Mouse (Mus musculus): ENCODE results near the gene Inpp1. TPM values are rescaled to one million over a fixed set of nuclear protein-coding genes. Genes with fewer than 3 reads are reported as not detected.

The Inpp1 gene
- polyA plus RNA-seq, 1 experiment from 2014 or later = 18.6 TPM

GRCm38 (mm10) chr1:52816232-52816891, 1.1 kb downstream of the Inpp1 start:
- Histone ChIP-seq H3K27me3 (replicated peaks) (no peaks in the 10 kb centered on the region), H3K9ac (peak overlapping the region; percentile 93), H3K4me2 (peak overlapping the region; percentile 82), H3K4me1 (peaks cover 19% of the 10 kb centered on the region), H3K36me3 (no peaks in the 10 kb centered on the region), H3K4me3 (peak overlapping the region; percentile 88), H3K9me3 (no peaks in the 10 kb centered on the region), H3K27ac (replicated peaks) (no peak overlapping the region)
- 62% methylated on average over 13 of the region's 13 CpGs for WGBS
- no peak for ATAC-seq (ENCODE audit: extremely low read depth, insufficient number of reproducible peaks, low FRiP score, low TSS enrichment)

DNA sequence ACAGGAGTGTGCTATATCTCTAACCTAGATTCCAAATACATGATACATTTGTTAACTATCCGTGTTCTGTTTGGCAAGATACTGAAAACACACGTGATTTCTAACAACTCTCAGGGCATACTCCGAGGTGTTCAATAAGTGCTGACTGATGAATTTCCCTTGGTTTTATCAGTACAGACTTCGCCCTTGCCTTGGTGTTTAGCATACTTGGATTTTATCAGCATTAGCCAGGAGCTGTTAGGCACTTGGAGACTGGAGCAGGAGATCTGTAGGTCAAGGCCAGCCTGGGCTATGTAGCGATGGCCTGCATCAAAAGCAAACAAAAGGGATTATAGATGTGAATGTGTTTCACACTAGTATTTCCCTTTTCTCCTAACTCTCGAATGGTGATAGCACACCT, 9.0 kb downstream of the Inpp1 start:
- Histone ChIP-seq H3K4me1 (no peaks in the 10 kb centered on the region), H3K27ac (replicated peaks) (no peak overlapping the region), H3K9me3 (no peaks in the 10 kb centered on the region), H3K4me2 (no peak overlapping the region), H3K9ac (no peak overlapping the region), H3K4me3 (no peak overlapping the region), H3K27me3 (replicated peaks) (no peaks in the 10 kb centered on the region), H3K36me3 (peaks cover 28% of the 10 kb centered on the region)
- no peak for ATAC-seq (ENCODE audit: extremely low read depth, insufficient number of reproducible peaks, low FRiP score, low TSS enrichment)
- 47% methylated on average over 6 of the region's 6 CpGs for WGBS

- 74% methylated on average over 1 of the region's 1 CpGs for WGBS
Measured at GRCm38 (mm10) chr1:52805041-52805440, 12.4 kb downstream of the Inpp1 start.

DNA sequence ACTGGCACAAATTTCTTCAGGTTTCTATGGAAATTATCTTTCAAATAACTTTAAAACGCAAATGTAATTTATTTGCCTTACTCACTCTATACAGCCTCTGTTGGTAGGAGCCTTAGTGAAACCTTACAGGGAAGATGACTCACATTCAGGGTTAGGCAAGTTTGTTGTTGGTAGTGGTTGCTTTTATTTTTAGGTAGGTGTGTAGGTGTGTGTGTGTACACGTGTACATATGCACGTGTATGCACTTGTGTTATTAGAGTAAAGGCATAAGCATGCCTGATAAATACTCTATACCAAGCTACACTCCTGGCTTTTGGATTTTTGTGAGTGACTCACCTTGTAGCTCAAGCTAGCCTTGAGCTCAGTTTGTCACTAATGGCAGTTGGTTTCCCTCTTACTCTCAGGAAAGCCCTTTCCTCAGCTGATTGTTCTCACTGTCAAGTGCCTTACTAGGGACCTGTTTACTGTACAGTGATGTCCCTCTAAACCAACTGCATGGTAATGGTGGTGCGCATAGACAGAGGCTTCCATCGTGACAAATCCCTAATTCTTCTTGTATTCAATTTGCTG, 15.0 kb downstream of the Inpp1 start:
- ATAC-seq (ENCODE audit: extremely low read depth, insufficient number of reproducible peaks, low FRiP score, low TSS enrichment) = no peak
- Histone ChIP-seq H3K27ac (replicated peaks) (no peak overlapping the region), H3K36me3 (peaks cover 13% of the 10 kb centered on the region), H3K9ac (no peak overlapping the region), H3K27me3 (replicated peaks) (no peaks in the 10 kb centered on the region), H3K4me3 (no peak overlapping the region), H3K4me1 (peaks cover 34% of the 10 kb centered on the region), H3K4me2 (no peak overlapping the region), H3K9me3 (no peaks in the 10 kb centered on the region)
- 87% methylated on average over 5 of the region's 5 CpGs for WGBS

More at GRCm38 (mm10) chr1:52805041-52805440, 12.4 kb downstream of the Inpp1 start:
- no peak overlapping the region for H3K9ac ChIP-seq
- H3K4me3 ChIP-seq = no peak overlapping the region
- no peaks in the 10 kb centered on the region for H3K9me3 ChIP-seq
- H3K4me1 ChIP-seq = peaks cover 11% of the 10 kb centered on the region
- H3K4me2 ChIP-seq = no peak overlapping the region
- no peak overlapping the region for H3K27ac ChIP-seq (replicated peaks)
- peaks cover 28% of the 10 kb centered on the region for H3K36me3 ChIP-seq
- no peak for ATAC-seq (ENCODE audit: extremely low read depth, insufficient number of reproducible peaks, low FRiP score, low TSS enrichment)
- no peaks in the 10 kb centered on the region for H3K27me3 ChIP-seq (replicated peaks)

DNA sequence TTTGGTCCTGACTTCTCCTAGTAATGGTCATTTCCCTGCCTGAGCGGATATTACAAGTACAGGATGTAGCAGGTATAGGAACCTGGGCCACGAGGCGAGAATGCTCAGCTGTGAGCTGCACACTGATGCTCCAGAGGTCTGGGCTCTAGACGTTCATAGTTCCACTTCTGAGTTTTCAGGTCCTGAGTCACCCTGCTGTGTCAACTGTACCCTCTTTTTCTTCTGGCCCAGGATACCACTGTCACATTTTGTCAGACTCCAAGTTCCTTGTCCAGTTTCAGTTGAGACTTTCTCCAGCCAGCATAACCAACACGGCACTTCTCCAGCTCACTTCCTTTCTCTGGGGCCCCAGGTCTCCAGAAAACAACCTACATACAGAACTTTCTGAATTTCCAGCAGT, 15.8 kb downstream of the Inpp1 start:
- Histone ChIP-seq H3K27ac (replicated peaks) (no peak overlapping the region), H3K27me3 (replicated peaks) (no peaks in the 10 kb centered on the region), H3K36me3 (peaks cover 8% of the 10 kb centered on the region), H3K4me1 (peaks cover 35% of the 10 kb centered on the region), H3K4me3 (no peak overlapping the region), H3K9me3 (no peaks in the 10 kb centered on the region), H3K4me2 (no peak overlapping the region), H3K9ac (no peak overlapping the region)
- no peak for ATAC-seq (ENCODE audit: extremely low read depth, insufficient number of reproducible peaks, low FRiP score, low TSS enrichment)
- 78% methylated on average over 5 of the region's 5 CpGs for WGBS

- Histone ChIP-seq H3K27me3 (replicated peaks) (no peaks in the 10 kb centered on the region), H3K4me1 (peaks cover 35% of the 10 kb centered on the region), H3K4me3 (no peak overlapping the region), H3K9ac (no peak overlapping the region; the same call in 1 of the 2 replicates), H3K9me3 (no peaks in the 10 kb centered on the region), H3K4me2 (peak overlapping the region; percentile 51; the same call in 1 of the 2 replicates), H3K36me3 (peaks cover 17% of the 10 kb centered on the region), H3K27ac (replicated peaks) (peak overlapping the region; percentile 72)
- no peak for ATAC-seq (ENCODE audit: extremely low read depth, insufficient number of reproducible peaks, low FRiP score, low TSS enrichment)
- WGBS = 45% methylated on average over 3 of the region's 3 CpGs
Measured at GRCm38 (mm10) chr1:52800340-52800740, 17.1 kb downstream of the Inpp1 start.

- H3K36me3 ChIP-seq = peaks cover 19% of the 10 kb centered on the region
- no peak for ATAC-seq (ENCODE audit: extremely low read depth, insufficient number of reproducible peaks, low FRiP score, low TSS enrichment)
- no peaks in the 10 kb centered on the region for H3K27me3 ChIP-seq (replicated peaks)
- 0 out of 2 replicates have a peak overlapping the region, but pooled peaks have one; percentile 6 for H3K4me3 ChIP-seq
- H3K27ac ChIP-seq (replicated peaks) = peak overlapping the region; percentile 72
- 21% methylated on average over 5 of the region's 5 CpGs for WGBS
- peak overlapping the region; percentile 51 for H3K4me2 ChIP-seq
- H3K4me1 ChIP-seq = peaks cover 35% of the 10 kb centered on the region
- no peaks in the 10 kb centered on the region for H3K9me3 ChIP-seq
- peak overlapping the region; percentile 47; the same call in 1 of the 2 replicates for H3K9ac ChIP-seq
Measured at GRCm38 (mm10) chr1:52799772-52800171, 17.7 kb downstream of the Inpp1 start.

DNA sequence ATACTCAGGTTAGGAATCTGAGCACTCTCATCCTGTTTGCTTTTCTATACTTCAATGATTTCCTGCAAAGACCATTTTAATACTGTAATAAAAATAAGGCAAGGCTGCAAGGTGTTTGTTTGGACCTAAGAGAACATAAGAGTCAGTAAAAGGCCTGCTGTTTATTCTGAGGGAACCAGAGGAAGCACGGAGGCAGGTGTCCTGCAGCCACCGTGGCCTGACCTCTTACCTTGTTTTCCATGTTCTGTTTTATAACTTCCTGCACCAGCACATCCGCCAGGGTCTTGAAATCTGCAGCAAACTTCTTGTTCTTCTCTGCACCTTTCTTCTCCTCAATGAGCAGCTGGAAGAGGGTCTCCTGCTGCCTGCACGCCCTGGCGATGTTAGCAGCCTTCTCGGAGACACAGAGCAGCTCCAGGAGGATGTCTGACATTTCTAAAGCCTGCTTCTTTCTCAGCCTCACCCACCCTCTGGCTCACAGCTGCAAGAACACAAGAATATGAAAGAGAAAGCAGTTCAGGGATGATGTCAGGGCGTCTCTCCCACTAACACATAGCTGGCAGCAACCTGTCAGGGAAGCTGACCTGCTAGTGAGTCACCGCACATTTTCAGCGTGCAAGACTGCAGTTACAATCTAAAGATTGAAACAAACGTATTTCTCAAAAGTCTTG, 18.3 kb downstream of the Inpp1 start:
- H3K4me3 ChIP-seq = 0 out of 2 replicates have a peak overlapping the region, but pooled peaks have one; percentile 6
- peaks cover 35% of the 10 kb centered on the region for H3K4me1 ChIP-seq
- peak overlapping the region; percentile 47; the same call in 1 of the 2 replicates for H3K9ac ChIP-seq
- peak overlapping the region; percentile 72 for H3K27ac ChIP-seq (replicated peaks)
- peaks cover 20% of the 10 kb centered on the region for H3K36me3 ChIP-seq
- ATAC-seq (ENCODE audit: extremely low read depth, insufficient number of reproducible peaks, low FRiP score, low TSS enrichment) = no peak
- no peaks in the 10 kb centered on the region for H3K27me3 ChIP-seq (replicated peaks)
- 43% methylated on average over 10 of the region's 10 CpGs for WGBS
- peak overlapping the region; percentile 51 for H3K4me2 ChIP-seq
- H3K9me3 ChIP-seq = no peaks in the 10 kb centered on the region

- H3K9me3 ChIP-seq = no peaks in the 10 kb centered on the region
- H3K27ac ChIP-seq (replicated peaks) = no peak overlapping the region
- H3K9ac ChIP-seq = no peak overlapping the region
- no peak overlapping the region for H3K4me3 ChIP-seq
- ATAC-seq (ENCODE audit: extremely low read depth, insufficient number of reproducible peaks, low FRiP score, low TSS enrichment) = no peak
- H3K4me2 ChIP-seq = no peak overlapping the region
- WGBS = 86% methylated on average over 2 of the region's 2 CpGs
- H3K36me3 ChIP-seq = peaks cover 48% of the 10 kb centered on the region
- no peaks in the 10 kb centered on the region for H3K27me3 ChIP-seq (replicated peaks)
- peaks cover 32% of the 10 kb centered on the region for H3K4me1 ChIP-seq
Measured at GRCm38 (mm10) chr1:52795927-52796326, 21.6 kb downstream of the Inpp1 start.

GRCm38 (mm10) chr1:52793692-52794091, 23.8 kb downstream of the Inpp1 start:
- Histone ChIP-seq H3K27ac (replicated peaks) (no peak overlapping the region), H3K36me3 (peaks cover 69% of the 10 kb centered on the region), H3K27me3 (replicated peaks) (no peaks in the 10 kb centered on the region), H3K4me1 (peaks cover 11% of the 10 kb centered on the region), H3K4me2 (no peak overlapping the region), H3K9ac (no peak overlapping the region), H3K9me3 (no peaks in the 10 kb centered on the region), H3K4me3 (no peak overlapping the region)
- 76% methylated on average over 3 of the region's 3 CpGs for WGBS
- ATAC-seq (ENCODE audit: extremely low read depth, insufficient number of reproducible peaks, low FRiP score, low TSS enrichment) = no peak

- Histone ChIP-seq H3K9ac (no peak overlapping the region), H3K27me3 (replicated peaks) (no peaks in the 10 kb centered on the region), H3K4me2 (no peak overlapping the region), H3K36me3 (peaks cover 77% of the 10 kb centered on the region), H3K9me3 (no peaks in the 10 kb centered on the region), H3K4me1 (peaks cover 3% of the 10 kb centered on the region), H3K27ac (replicated peaks) (no peak overlapping the region), H3K4me3 (no peak overlapping the region)
- ATAC-seq (ENCODE audit: extremely low read depth, insufficient number of reproducible peaks, low FRiP score, low TSS enrichment) = no peak
Measured at GRCm38 (mm10) chr1:52792701-52793100, 24.8 kb downstream of the Inpp1 start.

All from heart, embryonic 13.5 days (tissue).